Mouse (Mus musculus) hindbrain, embryonic 14.5 days (tissue): ENCODE measurements around the gene Vti1a. TPM values are rescaled to one million over a fixed set of nuclear protein-coding genes. Genes with fewer than 3 reads are reported as not detected.

Source experiments
- ATAC-seq: fragments of 200-750 bp; cut with Nextera tagmentation; 2 replicates; pipeline ENCODE4 v1.8.0; 2017; ENCODE audit warnings: moderate number of reproducible peaks, mild to moderate bottlenecking, moderate TSS enrichment, moderate library complexity; ENCODE audit not compliant: low FRiP score
- DNase-seq: peaks from one replicate; pipeline ENCODE4 v3.0.0-alpha.2; 2015; ENCODE audit warnings: low spot score
- H3K27ac ChIP-seq: fragments of 300-500 bp; sonication (generic); 2 replicates; pipeline ENCODE4 v1.5.1; 2014; ENCODE audit warnings: mild to moderate bottlenecking, moderate library complexity
- H3K27me3 ChIP-seq: fragments of 300-500 bp; sonication (generic); 2 replicates; pipeline ENCODE4 v1.6.1; 2014; ENCODE audit warnings: mild to moderate bottlenecking, low read length, mixed read lengths; ENCODE audit not compliant: control insufficient read depth, insufficient read depth
- H3K36me3 ChIP-seq: fragments of 300-500 bp; sonication (generic); replicated peaks from 2 replicates; pipeline ENCODE4 v1.6.1; 2014; ENCODE audit not compliant: control insufficient read depth, insufficient read depth
- H3K4me1 ChIP-seq: fragments of 300-500 bp; sonication (generic); replicated peaks from 2 replicates; pipeline ENCODE4 v1.6.1; 2014; ENCODE audit warnings: antibody characterized with exemption, low read length, mixed read lengths; ENCODE audit not compliant: control insufficient read depth, insufficient read depth
- H3K4me2 ChIP-seq: fragments of 300-500 bp; sonication (generic); replicated peaks from 2 replicates; pipeline ENCODE4 v1.6.1; 2014; ENCODE audit warnings: mild to moderate bottlenecking, moderate library complexity
- H3K4me3 ChIP-seq: fragments of 300-500 bp; sonication (generic); replicated peaks from 2 replicates; pipeline ENCODE4 v1.5.1; 2014; ENCODE audit warnings: mild to moderate bottlenecking, low read length
- H3K9ac ChIP-seq: fragments of 300-500 bp; sonication (generic); 2 replicates; pipeline ENCODE4 v1.6.1; 2014
- H3K9me3 ChIP-seq: fragments of 300-500 bp; sonication (generic); 2 replicates; pipeline ENCODE4 v1.6.1; 2016; ENCODE audit warnings: low read length; ENCODE audit not compliant: control insufficient read depth
- WGBS: fragments of 180-500 bp; shearing (Covaris S2); extraction: QIAGEN DNeasy Blood & Tissue Kit; methylation state at CpG from one replicate; pipeline ENCODE4 v1.1.7; 2014; 5-methylcytosine and 5-hydroxymethylcytosine counted together
- polyA plus RNA-seq: library from polyadenylated mRNA; unstranded; fragments of >200 nt; fragmentation: Nextera tagmentation; extraction: Ambion mirVana; gene quantifications from 2 replicates; pipeline ENCODE4 v1.2.1, GENCODE M21; 2014

Gene Vti1a
- polyA plus RNA-seq, 1 experiment from 2014 or later: 32.1 TPM

DNA sequence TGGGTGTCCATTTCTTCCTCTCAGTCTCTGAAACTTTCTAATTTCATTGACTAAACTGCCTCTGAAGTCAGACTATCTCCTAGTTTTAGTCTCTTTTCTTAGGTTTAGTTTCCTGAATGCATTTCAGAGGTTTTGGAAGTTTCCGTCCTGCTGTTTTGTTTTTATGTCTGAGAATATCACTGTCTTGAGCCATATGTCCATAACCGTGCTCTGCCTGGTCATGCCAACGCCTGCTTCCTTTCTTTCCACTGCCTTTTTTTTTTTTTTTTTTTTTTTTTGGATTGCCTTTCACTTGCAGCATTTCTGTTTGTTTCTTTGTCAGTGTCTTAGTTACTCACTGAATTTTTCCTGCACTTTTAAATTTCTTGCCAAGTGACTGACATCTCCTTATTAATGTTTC, 15.6 kb upstream of the Vti1a start:
- Histone ChIP-seq H3K36me3 (peaks cover 84% of the 10 kb centered on the region), H3K4me1 (no peaks in the 10 kb centered on the region), H3K9me3 (no peaks in the 10 kb centered on the region), H3K27me3 (no peaks in the 10 kb centered on the region), H3K4me3 (no peak overlapping the region), H3K9ac (no peak overlapping the region), H3K4me2 (no peak overlapping the region), H3K27ac (no peak overlapping the region)
- DNase-seq: no peak
- 93% methylated on average over 3 of the region's 3 CpGs for WGBS
- no peak for ATAC-seq

DNA sequence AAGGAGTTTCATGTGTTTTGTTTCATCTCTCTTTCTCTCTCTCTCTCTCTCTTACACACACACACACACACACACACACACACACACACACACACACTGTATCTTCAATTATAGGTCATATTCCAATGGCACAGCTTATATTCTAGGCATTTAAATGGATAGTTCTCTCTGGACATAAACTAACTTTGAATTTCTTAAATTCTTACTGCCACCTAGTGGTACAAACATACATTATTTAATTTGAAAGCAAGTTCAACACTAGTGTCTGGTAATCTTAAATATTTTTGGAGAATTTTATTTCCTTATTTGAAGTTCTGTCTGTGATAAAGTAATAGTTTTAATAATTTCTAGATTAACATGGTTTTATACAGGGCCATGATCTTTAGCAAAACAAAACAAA, 11.1 kb upstream of the Vti1a start:
- Histone ChIP-seq H3K4me1 (no peaks in the 10 kb centered on the region), H3K9ac (no peak overlapping the region), H3K9me3 (no peaks in the 10 kb centered on the region), H3K27me3 (no peaks in the 10 kb centered on the region), H3K27ac (no peak overlapping the region), H3K4me2 (no peak overlapping the region), H3K4me3 (no peak overlapping the region), H3K36me3 (peaks cover 84% of the 10 kb centered on the region)
- DNase-seq (peak; percentile 56), ATAC-seq (no peak)

DNA sequence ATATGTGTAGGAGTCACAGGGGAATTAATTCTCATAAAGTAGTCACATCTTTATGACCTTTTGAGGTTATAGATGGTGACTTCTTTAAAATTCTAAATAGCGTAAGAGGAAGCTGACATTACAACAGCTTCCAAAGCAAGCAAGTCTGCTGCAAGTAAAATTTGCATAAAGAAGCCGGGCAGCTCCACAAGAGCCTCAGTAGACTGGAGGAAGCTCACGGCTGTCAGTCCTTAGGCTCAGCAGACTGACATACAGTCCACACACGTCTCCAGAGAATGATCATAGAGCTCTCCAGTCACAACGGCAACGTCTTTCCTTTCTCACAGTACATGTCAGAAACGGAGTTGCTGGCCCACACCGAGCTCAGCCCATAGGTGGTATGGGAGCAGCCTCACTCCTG, 4.2 kb upstream of the Vti1a start:
- WGBS: 95% methylated on average over 8 of the region's 8 CpGs
- peaks cover 23% of the 10 kb centered on the region for H3K4me1 ChIP-seq

GRCm38 (mm10) chr19:55313649-55314048, 2.4 kb upstream of the Vti1a start:
- H3K4me2 ChIP-seq: no peak overlapping the region
- H3K36me3 ChIP-seq: peaks cover 43% of the 10 kb centered on the region
- DNase-seq (no peak), ATAC-seq (no peak)
- WGBS: 100% methylated on average over 2 of the region's 2 CpGs
- no peak overlapping the region for H3K4me3 ChIP-seq
- H3K4me1 ChIP-seq: peaks cover 27% of the 10 kb centered on the region
- no peak overlapping the region for H3K27ac ChIP-seq
- no peaks in the 10 kb centered on the region for H3K27me3 ChIP-seq
- no peak overlapping the region for H3K9ac ChIP-seq
- H3K9me3 ChIP-seq: no peaks in the 10 kb centered on the region

More for the DNA sequence above, 4.2 kb upstream of the Vti1a start:
- H3K27ac ChIP-seq: no peak overlapping the region
- no peak overlapping the region for H3K4me2 ChIP-seq
- no peak overlapping the region for H3K4me3 ChIP-seq
- H3K9me3 ChIP-seq: no peaks in the 10 kb centered on the region
- ATAC-seq (no peak), DNase-seq (no peak)
- no peak overlapping the region for H3K9ac ChIP-seq
- no peaks in the 10 kb centered on the region for H3K27me3 ChIP-seq
- peaks cover 59% of the 10 kb centered on the region for H3K36me3 ChIP-seq

GRCm38 (mm10) chr19:55315452-55316108, 515 bp upstream of the Vti1a start, which contains the start of gene Zdhhc6:
Gene Zdhhc6, minus strand, starts transcription at chr19:55316032.
- Histone ChIP-seq H3K9me3 (no peaks in the 10 kb centered on the region), H3K4me3 (peak within 1 kb of the TSS; percentile 80), H3K27ac (peak within 1 kb of the TSS; percentile 85), H3K27me3 (no peaks in the 10 kb centered on the region), H3K36me3 (peaks cover 24% of the 10 kb centered on the region), H3K4me1 (peaks cover 27% of the 10 kb centered on the region), H3K4me2 (peak within 1 kb of the TSS; percentile 92), H3K9ac (peak within 1 kb of the TSS; percentile 91)
- DNase-seq (no peak), ATAC-seq (peak; percentile 84)
- WGBS: under 1% methylated on average over 60 of the region's 60 CpGs

DNA sequence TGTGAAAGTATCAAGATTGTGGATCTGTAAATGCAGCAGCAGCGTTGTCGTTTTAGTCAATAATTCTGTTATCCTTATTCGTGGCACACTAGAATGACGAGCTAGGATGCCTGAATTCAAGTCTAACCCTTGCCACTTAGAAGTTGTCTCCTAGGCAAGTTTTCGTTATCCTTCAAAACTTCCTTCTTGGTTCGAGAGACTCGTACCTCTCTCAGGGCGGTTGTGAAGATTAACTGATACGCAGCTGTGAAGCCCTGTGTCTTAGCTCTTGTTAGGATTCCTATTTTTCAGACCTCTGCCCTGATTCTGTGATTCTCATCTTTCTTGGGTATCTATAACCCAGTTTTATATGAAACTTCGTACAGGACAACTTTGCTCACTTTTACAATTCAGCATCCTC, 806 bp downstream of the Vti1a start:
- Histone ChIP-seq H3K9ac (peak overlapping the region; percentile 91), H3K9me3 (no peaks in the 10 kb centered on the region), H3K27ac (no peak overlapping the region), H3K36me3 (peaks cover 11% of the 10 kb centered on the region; the same call in 1 of the 2 replicates), H3K4me2 (peak overlapping the region; percentile 92), H3K27me3 (no peaks in the 10 kb centered on the region), H3K4me3 (peak overlapping the region; percentile 80), H3K4me1 (peaks cover 27% of the 10 kb centered on the region)
- 64% methylated on average over 10 of the region's 10 CpGs for WGBS
- DNase-seq (no peak), ATAC-seq (no peak)

- no peak overlapping the region for H3K4me3 ChIP-seq
- WGBS: 78% methylated on average over 3 of the region's 3 CpGs
- H3K36me3 ChIP-seq: peaks cover 14% of the 10 kb centered on the region; the same call in 1 of the 2 replicates
- no peaks in the 10 kb centered on the region for H3K27me3 ChIP-seq
- no peak overlapping the region for H3K4me2 ChIP-seq
- peaks cover 21% of the 10 kb centered on the region for H3K4me1 ChIP-seq
- no peak overlapping the region for H3K9ac ChIP-seq
- no peaks in the 10 kb centered on the region for H3K9me3 ChIP-seq
- no peak for DNase-seq
- no peak for ATAC-seq
- no peak overlapping the region for H3K27ac ChIP-seq
These were observed 2.9 kb downstream of the Vti1a start for GRCm38 (mm10) chr19:55319036-55319435.

- Histone ChIP-seq H3K4me2 (no peak overlapping the region), H3K9ac (no peak overlapping the region), H3K36me3 (peaks cover 18% of the 10 kb centered on the region; the same call in 1 of the 2 replicates), H3K9me3 (no peaks in the 10 kb centered on the region), H3K27ac (no peak overlapping the region), H3K27me3 (no peaks in the 10 kb centered on the region), H3K4me1 (peaks cover 16% of the 10 kb centered on the region), H3K4me3 (no peak overlapping the region)
- DNase-seq: no peak
- WGBS: 70% methylated on average over 5 of the region's 5 CpGs
- no peak for ATAC-seq
These were observed 3.4 kb downstream of the Vti1a start for GRCm38 (mm10) chr19:55319521-55319920.

GRCm38 (mm10) chr19:55322604-55323003, 6.5 kb downstream of the Vti1a start:
- H3K4me2 ChIP-seq: no peak overlapping the region
- no peaks in the 10 kb centered on the region for H3K9me3 ChIP-seq
- H3K4me1 ChIP-seq: no peaks in the 10 kb centered on the region
- H3K9ac ChIP-seq: no peak overlapping the region
- no peak for ATAC-seq
- WGBS: 97% methylated on average over 8 of the region's 8 CpGs
- no peaks in the 10 kb centered on the region for H3K27me3 ChIP-seq
- DNase-seq: no peak
- H3K36me3 ChIP-seq: peaks cover 25% of the 10 kb centered on the region; the same call in 1 of the 2 replicates
- no peak overlapping the region for H3K27ac ChIP-seq
- no peak overlapping the region for H3K4me3 ChIP-seq

- DNase-seq (no peak), ATAC-seq (no peak)
- no peak overlapping the region for H3K27ac ChIP-seq
- 95% methylated on average over 4 of the region's 4 CpGs for WGBS
- no peak overlapping the region for H3K9ac ChIP-seq
- peaks cover 66% of the 10 kb centered on the region for H3K36me3 ChIP-seq
- no peaks in the 10 kb centered on the region for H3K4me1 ChIP-seq
- no peaks in the 10 kb centered on the region for H3K27me3 ChIP-seq
- H3K4me3 ChIP-seq: no peak overlapping the region
- no peaks in the 10 kb centered on the region for H3K9me3 ChIP-seq
- no peak overlapping the region for H3K4me2 ChIP-seq
These were observed 11.4 kb downstream of the Vti1a start for GRCm38 (mm10) chr19:55327510-55327909.
